Mouse (Mus musculus) intestine, postnatal 0 days (tissue): ENCODE results near the gene Dst. TPM values are rescaled to one million over a fixed set of nuclear protein-coding genes. Genes with fewer than 3 reads are reported as not detected.

Experiments used
- ATAC-seq: fragments of 200-750 bp; cut with Nextera tagmentation; 2 replicates; pipeline ENCODE4 v1.8.0; 2017; ENCODE audit warnings: mild to moderate bottlenecking, moderate TSS enrichment, moderate library complexity
- H3K27ac ChIP-seq: fragments of 300-500 bp; sonication (generic); 2 replicates; pipeline ENCODE4 v1.5.1; 2014; ENCODE audit warnings: mild to moderate bottlenecking, low read depth, low read length, moderate library complexity
- H3K27me3 ChIP-seq: fragments of 300-500 bp; sonication (generic); replicated peaks from 2 replicates; pipeline ENCODE4 v1.6.1; 2014; ENCODE audit warnings: low read length, mixed read lengths; ENCODE audit not compliant: control insufficient read depth, insufficient read depth
- H3K36me3 ChIP-seq: fragments of 300-500 bp; sonication (generic); 2 replicates; pipeline ENCODE4 v1.6.1; 2014; ENCODE audit warnings: mild to moderate bottlenecking, moderate library complexity; ENCODE audit not compliant: control insufficient read depth, insufficient read depth
- H3K4me1 ChIP-seq: fragments of 300-500 bp; sonication (generic); replicated peaks from 2 replicates; pipeline ENCODE4 v1.6.1; 2014; ENCODE audit warnings: antibody characterized with exemption, low read length, mixed read lengths; ENCODE audit not compliant: control insufficient read depth, insufficient read depth
- H3K4me2 ChIP-seq: fragments of 300-500 bp; sonication (generic); replicated peaks from 2 replicates; pipeline ENCODE4 v1.6.1; 2014; ENCODE audit warnings: low read depth, mild to moderate bottlenecking, moderate library complexity
- H3K4me3 ChIP-seq: fragments of 300-500 bp; sonication (generic); 2 replicates; pipeline ENCODE4 v1.5.1; 2014; ENCODE audit warnings: low read depth, low read length
- H3K9ac ChIP-seq: fragments of 300-500 bp; sonication (generic); 2 replicates; pipeline ENCODE4 v1.6.1; 2014; ENCODE audit warnings: mild to moderate bottlenecking, low read depth, low read length
- H3K9me3 ChIP-seq: fragments of 300-500 bp; sonication (generic); 2 replicates; pipeline ENCODE4 v1.6.1; 2016; ENCODE audit warnings: mixed run types; ENCODE audit not compliant: control insufficient read depth
- CTCF ChIP-seq: sonication (generic); IDR thresholded peaks from 2 replicates; pipeline ENCODE4 v1.5.1; 2016; ENCODE audit warnings: low read depth, mild to moderate bottlenecking, control low read depth, antibody characterized with exemption, moderate library complexity
- WGBS: fragments of 180-500 bp; shearing (Covaris S2); extraction: QIAGEN DNeasy Blood & Tissue Kit; methylation state at CpG from one replicate; pipeline ENCODE4 v1.1.7; 2014; 5-methylcytosine and 5-hydroxymethylcytosine counted together
- polyA plus RNA-seq: library from polyadenylated mRNA; unstranded; fragments of >200 nt; fragmentation: Nextera tagmentation; extraction: Ambion mirVana; gene quantifications from 2 replicates; pipeline ENCODE4 v1.2.1, GENCODE M21; 2015

Gene Dst
- polyA plus RNA-seq, 1 experiment from 2014 or later: 19.0 TPM

- WGBS: 73% methylated on average over 8 of the region's 8 CpGs
- H3K36me3 ChIP-seq: peaks cover 70% of the 10 kb centered on the region
- TF ChIP-seq CTCF: no peak
Measured at GRCm38 (mm10) chr1:34277259-34277658, 369.2 kb downstream of the Dst start.

GRCm38 (mm10) chr1:34283502-34283901, 375.5 kb downstream of the Dst start:
- H3K27me3 ChIP-seq: no peaks in the 10 kb centered on the region
- H3K36me3 ChIP-seq: peaks cover 64% of the 10 kb centered on the region
- no peak overlapping the region for H3K4me2 ChIP-seq
- no peaks in the 10 kb centered on the region for H3K9me3 ChIP-seq
- no peak overlapping the region for H3K9ac ChIP-seq
- no peak for TF ChIP-seq CTCF
- 78% methylated on average over 7 of the region's 7 CpGs for WGBS
- no peak overlapping the region for H3K27ac ChIP-seq
- H3K4me3 ChIP-seq: no peak overlapping the region
- H3K4me1 ChIP-seq: no peaks in the 10 kb centered on the region
- no peak for ATAC-seq

More at GRCm38 (mm10) chr1:34277259-34277658, 369.2 kb downstream of the Dst start:
- H3K4me2 ChIP-seq: no peak overlapping the region
- no peaks in the 10 kb centered on the region for H3K9me3 ChIP-seq
- no peak overlapping the region for H3K4me3 ChIP-seq
- H3K4me1 ChIP-seq: no peaks in the 10 kb centered on the region
- no peak overlapping the region for H3K9ac ChIP-seq
- no peak for ATAC-seq
- H3K27ac ChIP-seq: no peak overlapping the region
- H3K27me3 ChIP-seq: no peaks in the 10 kb centered on the region

DNA sequence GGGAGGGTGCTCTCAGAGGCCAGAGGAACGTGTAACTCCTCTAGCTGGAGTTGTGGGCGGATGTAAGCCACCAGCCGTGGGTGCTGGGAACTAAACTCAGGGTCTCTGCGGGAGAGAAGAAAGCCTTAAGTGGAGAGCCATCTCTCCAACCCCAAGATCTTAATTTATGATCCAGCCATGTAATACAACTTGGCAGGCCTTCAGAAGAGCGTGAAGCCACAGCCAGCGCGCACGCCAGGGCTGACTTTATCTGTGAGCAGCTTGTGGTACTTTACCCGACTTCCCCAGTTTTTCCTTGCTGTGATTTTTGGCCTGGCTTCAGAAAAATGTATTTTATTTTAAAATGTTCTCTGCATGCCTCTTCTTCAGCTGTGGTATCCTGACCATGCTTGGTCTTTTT, 377.0 kb downstream of the Dst start:
- H3K9ac ChIP-seq: no peak overlapping the region
- 88% methylated on average over 9 of the region's 9 CpGs for WGBS
- peaks cover 67% of the 10 kb centered on the region for H3K36me3 ChIP-seq
- no peak for ATAC-seq
- no peaks in the 10 kb centered on the region for H3K27me3 ChIP-seq
- TF ChIP-seq CTCF: no peak
- no peak overlapping the region for H3K4me2 ChIP-seq
- no peaks in the 10 kb centered on the region for H3K4me1 ChIP-seq
- no peaks in the 10 kb centered on the region for H3K9me3 ChIP-seq
- no peak overlapping the region for H3K27ac ChIP-seq
- H3K4me3 ChIP-seq: no peak overlapping the region

- Histone ChIP-seq H3K36me3 (peaks cover 65% of the 10 kb centered on the region), H3K4me3 (no peak overlapping the region), H3K4me1 (no peaks in the 10 kb centered on the region), H3K27me3 (no peaks in the 10 kb centered on the region), H3K9me3 (no peaks in the 10 kb centered on the region), H3K9ac (no peak overlapping the region), H3K27ac (no peak overlapping the region), H3K4me2 (no peak overlapping the region)
- no peak for TF ChIP-seq CTCF
- ATAC-seq: no peak
- 88% methylated on average over 10 of the region's 10 CpGs for WGBS
Measured at GRCm38 (mm10) chr1:34287731-34288130, 379.7 kb downstream of the Dst start.

- H3K27ac ChIP-seq: no peak overlapping the region
- no peak overlapping the region for H3K4me3 ChIP-seq
- no peak for ATAC-seq
- no peak overlapping the region for H3K4me2 ChIP-seq
- H3K27me3 ChIP-seq: no peaks in the 10 kb centered on the region
- no peaks in the 10 kb centered on the region for H3K9me3 ChIP-seq
- H3K9ac ChIP-seq: no peak overlapping the region
- H3K36me3 ChIP-seq: peaks cover 65% of the 10 kb centered on the region
- H3K4me1 ChIP-seq: no peaks in the 10 kb centered on the region
- WGBS: 81% methylated on average over 8 of the region's 8 CpGs
- TF ChIP-seq CTCF: no peak
Measured at GRCm38 (mm10) chr1:34288181-34288580, 380.2 kb downstream of the Dst start.

DNA sequence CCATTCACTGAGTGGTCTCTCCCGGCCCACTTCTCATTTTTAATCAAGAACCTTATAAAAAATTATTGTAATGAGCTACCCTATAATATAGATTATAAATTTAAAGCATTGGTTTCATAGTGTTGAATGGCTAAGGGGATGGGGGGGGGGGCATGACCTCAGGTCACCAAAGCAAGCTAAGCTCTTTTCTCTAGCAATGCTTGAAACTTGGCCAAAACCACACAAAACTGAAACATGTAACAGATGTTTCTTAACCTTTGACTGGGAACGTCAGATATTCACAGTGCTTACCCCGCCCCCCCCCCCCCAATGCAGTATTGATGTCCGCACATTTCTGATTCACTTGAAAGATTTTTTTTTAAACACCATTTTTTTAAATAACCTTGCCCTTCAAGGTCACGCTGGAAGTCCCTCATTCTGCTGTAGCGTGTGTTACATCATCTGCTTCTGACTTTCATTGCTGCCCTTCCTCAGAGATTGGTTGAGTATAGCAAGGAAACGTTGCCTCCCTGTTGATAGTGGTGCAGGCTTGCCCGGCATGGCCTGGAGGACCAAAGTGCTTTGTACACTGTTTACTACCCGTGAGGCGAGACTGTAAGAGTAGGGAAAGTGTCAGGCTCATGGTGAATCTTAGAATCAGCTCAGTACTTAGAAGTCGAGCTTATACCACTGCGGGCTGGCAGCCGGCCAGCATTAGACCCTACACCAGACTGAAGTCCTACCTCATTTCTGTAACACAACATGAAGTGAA, 380.9 kb downstream of the Dst start:
- no peak overlapping the region for H3K9ac ChIP-seq
- no peaks in the 10 kb centered on the region for H3K9me3 ChIP-seq
- H3K27me3 ChIP-seq: no peaks in the 10 kb centered on the region
- no peak overlapping the region for H3K27ac ChIP-seq
- no peak overlapping the region for H3K4me2 ChIP-seq
- WGBS: 78% methylated on average over 13 of the region's 13 CpGs
- no peak for TF ChIP-seq CTCF
- peaks cover 72% of the 10 kb centered on the region for H3K36me3 ChIP-seq
- H3K4me1 ChIP-seq: no peaks in the 10 kb centered on the region
- no peak for ATAC-seq
- no peak overlapping the region for H3K4me3 ChIP-seq

- TF ChIP-seq CTCF: no peak
- H3K9ac ChIP-seq: no peak overlapping the region
- ATAC-seq: no peak
- no peak overlapping the region for H3K4me2 ChIP-seq
- peaks cover 72% of the 10 kb centered on the region for H3K36me3 ChIP-seq
- WGBS: 80% methylated on average over 14 of the region's 14 CpGs
- no peak overlapping the region for H3K27ac ChIP-seq
- no peaks in the 10 kb centered on the region for H3K4me1 ChIP-seq
- no peak overlapping the region for H3K4me3 ChIP-seq
- H3K9me3 ChIP-seq: no peaks in the 10 kb centered on the region
- H3K27me3 ChIP-seq: no peaks in the 10 kb centered on the region
Measured at GRCm38 (mm10) chr1:34289472-34289748, 381.4 kb downstream of the Dst start.
